Mouse (Mus musculus) heart, embryonic 15.5 days (tissue): ENCODE results near the gene Ephx1. TPM values are rescaled to one million over a fixed set of nuclear protein-coding genes. Genes with fewer than 3 reads are reported as not detected.

Source experiments
- ATAC-seq: fragments of 200-750 bp; cut with Nextera tagmentation; replicated peaks from 2 replicates; pipeline ENCODE4 v1.8.0; 2017; ENCODE audit warnings: low read depth, moderate TSS enrichment; ENCODE audit not compliant: insufficient number of reproducible peaks, insufficient read depth, low FRiP score
- H3K27ac ChIP-seq: fragments of 300-500 bp; sonication (generic); 2 replicates; pipeline ENCODE4 v1.5.1; 2015; ENCODE audit warnings: mild to moderate bottlenecking, inconsistent platforms
- H3K27me3 ChIP-seq: fragments of 300-500 bp; sonication (generic); 2 replicates; pipeline ENCODE4 v1.6.1; 2015; ENCODE audit warnings: inconsistent platforms
- H3K36me3 ChIP-seq: fragments of 300-500 bp; sonication (generic); 2 replicates; pipeline ENCODE4 v1.6.1; 2015; ENCODE audit warnings: mild to moderate bottlenecking, inconsistent platforms
- H3K4me1 ChIP-seq: fragments of 300-500 bp; sonication (generic); replicated peaks from 2 replicates; pipeline ENCODE4 v1.6.1; 2015; ENCODE audit warnings: inconsistent platforms
- H3K4me2 ChIP-seq: fragments of 300-500 bp; sonication (generic); 2 replicates; pipeline ENCODE4 v1.6.1; 2015; ENCODE audit warnings: inconsistent platforms, mild to moderate bottlenecking, moderate library complexity
- H3K4me3 ChIP-seq: fragments of 300-500 bp; sonication (generic); 2 replicates; pipeline ENCODE4 v1.5.1; 2015; ENCODE audit warnings: mild to moderate bottlenecking, inconsistent platforms
- H3K9ac ChIP-seq: fragments of 300-500 bp; sonication (generic); 2 replicates; pipeline ENCODE4 v1.6.1; 2015; ENCODE audit warnings: mild to moderate bottlenecking, inconsistent platforms
- H3K9me3 ChIP-seq: fragments of 300-500 bp; sonication (generic); replicated peaks from 2 replicates; pipeline ENCODE4 v1.6.1; 2016; ENCODE audit warnings: inconsistent platforms
- WGBS: fragments of 180-500 bp; shearing (Covaris S2); methylation state at CpG from one replicate; pipeline ENCODE4 v1.1.7; 2015; ENCODE audit warnings: mixed read lengths; 5-methylcytosine and 5-hydroxymethylcytosine counted together
- polyA plus RNA-seq: library from polyadenylated mRNA; unstranded; fragments of >200 nt; fragmentation: Nextera tagmentation; extraction: Ambion mirVana; gene quantifications from 2 replicates; pipeline ENCODE4 v1.2.1, GENCODE M21; 2015

Ephx1 gene
- polyA plus RNA-seq, 1 experiment from 2014 or later: 10.0 TPM

DNA sequence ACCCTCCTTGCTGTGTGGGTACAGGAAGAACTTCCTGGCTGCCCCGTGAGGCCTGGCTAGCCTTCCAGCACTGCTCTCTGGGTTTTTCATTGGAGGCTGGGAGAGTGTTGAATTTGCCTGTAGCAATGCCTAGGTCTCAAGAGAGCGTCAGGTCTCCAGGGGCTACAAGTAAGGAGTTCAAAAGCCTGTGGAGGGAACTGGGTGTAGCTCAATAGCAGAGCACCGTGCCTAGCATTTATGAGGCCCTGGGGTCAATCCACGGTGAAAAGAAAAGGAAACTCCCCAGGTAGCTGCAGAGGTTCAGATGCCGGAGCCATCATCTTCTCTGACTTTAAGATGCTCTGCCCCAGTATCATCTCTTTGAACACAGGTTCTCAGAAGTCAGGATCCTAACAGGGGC lies 9.1 kb downstream of the Ephx1 start:
- ATAC-seq: no peak

DNA sequence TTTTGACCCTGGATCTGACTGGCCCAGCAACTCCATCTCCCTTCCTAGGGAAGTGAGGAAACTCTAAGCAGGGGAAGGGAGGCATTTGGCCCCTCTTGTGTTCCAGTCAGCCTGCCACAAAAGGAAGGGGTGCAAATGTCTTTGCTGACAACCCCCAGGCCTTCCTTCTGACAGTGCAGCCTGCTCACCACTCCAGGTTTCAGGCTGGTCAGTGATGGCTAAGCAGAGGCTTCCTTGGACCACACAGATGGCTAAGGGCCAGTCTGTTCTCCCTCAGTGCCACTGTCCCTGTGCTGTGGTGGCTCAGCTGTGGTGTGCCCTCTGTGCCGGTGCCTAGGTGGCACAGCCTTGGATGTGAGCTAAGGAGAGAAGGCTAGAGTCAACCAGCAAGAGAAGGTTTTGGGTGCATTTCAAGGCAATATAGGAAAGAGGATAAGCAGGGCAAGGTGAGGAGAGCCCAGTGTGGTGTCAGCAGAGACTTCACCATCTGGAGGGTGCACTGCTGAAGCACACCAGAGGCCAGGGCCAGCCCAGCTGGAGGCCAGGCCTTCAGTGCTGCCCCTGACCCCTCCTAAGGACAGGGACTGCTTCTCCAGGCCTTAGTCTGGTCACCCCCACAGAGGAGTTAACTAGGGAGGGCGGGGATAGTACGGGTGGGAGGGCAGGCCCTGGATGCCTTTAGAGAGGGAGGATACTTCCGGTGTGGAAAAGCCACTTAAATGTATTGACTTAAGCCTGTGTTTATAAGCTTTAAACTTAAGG lies 10.4 kb downstream of the Ephx1 start:
- H3K36me3 ChIP-seq: no peaks in the 10 kb centered on the region
- H3K4me3 ChIP-seq: no peak overlapping the region
- ATAC-seq: no peak
- H3K4me2 ChIP-seq: no peak overlapping the region
- H3K9me3 ChIP-seq: no peaks in the 10 kb centered on the region
- no peaks in the 10 kb centered on the region for H3K27me3 ChIP-seq
- 57% methylated on average over 4 of the region's 4 CpGs for WGBS
- H3K9ac ChIP-seq: no peak overlapping the region
- H3K27ac ChIP-seq: peak overlapping the region; percentile 45
- H3K4me1 ChIP-seq: peaks cover 16% of the 10 kb centered on the region

More for the DNA sequence above, 9.1 kb downstream of the Ephx1 start:
- WGBS: 78% methylated on average over 5 of the region's 5 CpGs
- H3K4me3 ChIP-seq: no peak overlapping the region
- no peak overlapping the region for H3K27ac ChIP-seq
- H3K9me3 ChIP-seq: no peaks in the 10 kb centered on the region
- H3K9ac ChIP-seq: no peak overlapping the region
- H3K36me3 ChIP-seq: no peaks in the 10 kb centered on the region
- peaks cover 27% of the 10 kb centered on the region for H3K4me1 ChIP-seq
- no peak overlapping the region for H3K4me2 ChIP-seq
- H3K27me3 ChIP-seq: no peaks in the 10 kb centered on the region

DNA sequence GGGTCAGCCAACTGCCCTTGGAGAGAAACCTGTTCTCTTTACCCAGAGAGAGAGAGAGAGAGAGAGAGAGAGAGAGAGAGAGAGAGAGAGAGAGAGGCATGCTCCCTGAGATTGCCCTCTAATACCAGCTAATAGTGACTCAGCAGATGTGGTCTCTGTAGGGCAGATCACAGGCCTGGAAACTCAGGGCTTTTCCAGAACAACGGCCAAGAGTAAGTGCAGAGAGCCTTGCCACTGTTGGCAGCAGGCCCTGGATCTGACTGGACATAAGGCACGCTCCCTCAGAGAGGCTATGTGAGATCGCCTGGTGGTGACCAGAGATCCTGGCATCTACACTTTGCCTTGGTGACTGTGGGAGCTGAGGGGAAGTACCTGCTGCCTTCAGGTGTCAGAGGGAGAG lies 10.9 kb downstream of the Ephx1 start:
- no peaks in the 10 kb centered on the region for H3K27me3 ChIP-seq
- WGBS: 30% methylated on average over 3 of the region's 3 CpGs
- no peaks in the 10 kb centered on the region for H3K36me3 ChIP-seq
- no peak overlapping the region for H3K4me2 ChIP-seq
- peaks cover 10% of the 10 kb centered on the region for H3K4me1 ChIP-seq
- H3K4me3 ChIP-seq: no peak overlapping the region
- H3K9me3 ChIP-seq: no peaks in the 10 kb centered on the region
- no peak overlapping the region for H3K9ac ChIP-seq
- ATAC-seq: peak; percentile 75; the same call in 1 of the 2 replicates
- peak overlapping the region; percentile 45 for H3K27ac ChIP-seq

DNA sequence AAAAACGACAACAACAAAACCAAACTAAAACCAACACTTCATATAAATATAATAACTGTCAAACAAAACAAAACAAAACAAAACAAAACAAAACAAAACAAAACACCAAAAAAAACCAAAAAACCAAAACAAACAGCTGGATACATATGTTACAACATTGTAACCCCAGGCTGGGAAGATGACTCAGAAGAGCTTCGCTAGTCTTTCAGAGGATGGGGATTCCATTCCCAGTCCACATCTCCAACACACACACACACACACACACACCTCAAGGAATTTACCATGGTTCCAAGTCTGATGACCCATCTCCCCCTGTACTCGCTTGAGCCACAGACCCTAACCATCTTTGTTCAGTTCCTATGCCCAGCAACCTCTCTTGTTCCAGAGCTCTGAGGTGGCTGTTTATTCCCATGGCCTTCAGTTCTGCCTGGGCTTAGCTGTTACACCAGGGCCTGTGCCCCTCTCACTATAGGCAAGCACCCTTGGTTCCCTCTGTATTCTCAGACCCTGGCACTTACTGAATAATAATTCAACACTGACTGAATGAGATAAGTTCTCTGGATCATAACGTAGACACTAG lies 11.6 kb downstream of the Ephx1 start:
- H3K4me3 ChIP-seq: no peak overlapping the region
- H3K9ac ChIP-seq: no peak overlapping the region
- no peaks in the 10 kb centered on the region for H3K9me3 ChIP-seq
- peaks cover 10% of the 10 kb centered on the region for H3K4me1 ChIP-seq
- 78% methylated on average over 4 of the region's 4 CpGs for WGBS
- no peak overlapping the region for H3K4me2 ChIP-seq
- H3K36me3 ChIP-seq: no peaks in the 10 kb centered on the region
- 0 out of 2 replicates have a peak overlapping the region, but pooled peaks have one; percentile 45 for H3K27ac ChIP-seq
- no peaks in the 10 kb centered on the region for H3K27me3 ChIP-seq
- no peak for ATAC-seq

DNA sequence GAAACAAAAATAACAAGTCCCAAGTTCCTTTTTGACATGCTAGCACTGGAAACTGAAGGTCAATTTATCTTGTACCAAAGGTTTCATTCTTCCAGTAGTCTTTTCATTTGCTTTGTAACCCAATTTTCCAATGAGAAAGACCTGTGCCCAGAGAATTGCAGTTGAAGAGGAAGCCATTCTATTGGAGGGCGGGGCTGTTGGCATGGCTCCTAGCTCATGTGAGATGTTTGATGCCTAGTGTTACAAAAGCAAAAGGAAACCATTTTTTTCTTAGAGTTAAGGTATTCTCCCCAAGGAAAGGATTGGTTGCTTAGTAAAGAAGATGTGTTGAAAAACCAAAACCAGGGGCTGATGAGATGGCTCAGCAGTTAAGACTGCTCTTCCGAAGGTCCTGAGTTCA lies 12.4 kb downstream of the Ephx1 start:
- Histone ChIP-seq H3K36me3 (no peaks in the 10 kb centered on the region), H3K9ac (no peak overlapping the region), H3K4me1 (peaks cover 10% of the 10 kb centered on the region), H3K9me3 (no peaks in the 10 kb centered on the region), H3K27me3 (no peaks in the 10 kb centered on the region), H3K27ac (no peak overlapping the region), H3K4me2 (no peak overlapping the region), H3K4me3 (no peak overlapping the region)
- 86% methylated on average over 2 of the region's 2 CpGs for WGBS
- ATAC-seq: no peak

DNA sequence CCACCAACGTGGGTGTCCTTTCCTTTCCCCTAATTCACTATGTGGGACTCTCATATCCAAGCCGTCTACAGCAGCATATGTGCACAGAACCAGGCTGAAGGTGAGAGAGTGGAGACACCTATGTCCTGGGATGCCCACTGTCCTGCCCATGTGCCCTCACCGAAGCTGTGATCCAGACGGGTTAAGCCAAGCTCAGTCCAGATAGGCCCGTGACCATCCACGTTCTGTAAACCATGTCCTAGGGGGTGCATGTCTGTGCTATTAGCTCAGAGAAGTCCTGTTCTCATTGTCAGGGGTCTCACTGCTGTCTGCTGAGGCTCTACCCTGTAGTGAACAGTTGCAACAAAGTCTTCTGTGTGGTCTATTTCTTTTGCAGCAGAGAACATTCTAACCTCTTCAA lies 12.9 kb downstream of the Ephx1 start:
- H3K9me3 ChIP-seq: no peaks in the 10 kb centered on the region
- H3K4me2 ChIP-seq: no peak overlapping the region
- H3K36me3 ChIP-seq: no peaks in the 10 kb centered on the region
- no peak overlapping the region for H3K4me3 ChIP-seq
- no peaks in the 10 kb centered on the region for H3K27me3 ChIP-seq
- WGBS: 81% methylated on average over 6 of the region's 6 CpGs
- peaks cover 10% of the 10 kb centered on the region for H3K4me1 ChIP-seq
- no peak overlapping the region for H3K27ac ChIP-seq
- no peak for ATAC-seq
- no peak overlapping the region for H3K9ac ChIP-seq

DNA sequence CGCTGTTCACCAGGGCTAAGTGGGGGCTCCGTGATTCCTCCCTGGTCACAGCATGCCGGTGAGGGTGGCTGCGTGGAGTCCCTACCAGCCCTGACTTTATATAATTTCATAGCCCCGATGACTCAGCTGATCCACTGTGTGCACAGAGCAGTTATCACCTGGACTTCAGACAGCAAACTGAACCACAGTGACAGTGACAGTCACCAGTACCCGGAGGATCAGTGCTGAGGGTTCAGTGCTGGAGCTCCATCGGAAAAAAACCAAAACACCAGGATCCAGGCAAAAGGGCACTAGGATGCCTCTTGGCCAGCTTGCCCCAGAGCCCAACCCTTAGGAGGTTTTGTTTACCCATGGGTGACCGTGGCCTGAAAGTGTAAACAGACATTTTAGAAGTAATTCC lies 15.4 kb downstream of the Ephx1 start:
- H3K36me3 ChIP-seq: no peaks in the 10 kb centered on the region
- H3K4me1 ChIP-seq: peaks cover 11% of the 10 kb centered on the region
- no peaks in the 10 kb centered on the region for H3K9me3 ChIP-seq
- ATAC-seq: no peak
- H3K4me3 ChIP-seq: no peak overlapping the region
- H3K9ac ChIP-seq: no peak overlapping the region
- no peak overlapping the region for H3K4me2 ChIP-seq
- H3K27ac ChIP-seq: no peak overlapping the region
- WGBS: 73% methylated on average over 8 of the region's 8 CpGs
- no peaks in the 10 kb centered on the region for H3K27me3 ChIP-seq

DNA sequence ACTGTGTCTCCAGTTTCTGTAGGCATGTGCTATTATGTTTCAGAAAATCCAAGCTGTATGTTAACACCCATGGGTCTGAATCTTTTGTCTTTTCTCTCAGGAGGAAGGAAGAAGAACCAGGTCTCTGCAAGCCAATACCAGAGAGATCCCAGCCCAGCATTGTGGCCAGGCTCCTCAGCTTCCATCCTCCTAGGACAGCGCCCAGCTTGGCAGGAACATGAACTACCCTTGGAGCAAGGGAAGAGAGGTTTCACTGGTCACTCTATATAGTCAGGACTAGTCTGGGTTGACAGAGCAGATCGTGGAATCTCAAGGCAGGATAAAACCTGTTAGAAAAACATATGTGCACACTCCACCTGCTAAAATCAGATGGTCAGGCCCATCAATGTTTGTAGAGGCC lies 16.9 kb downstream of the Ephx1 start:
- 71% methylated on average over 2 of the region's 2 CpGs for WGBS
- no peak for ATAC-seq

DNA sequence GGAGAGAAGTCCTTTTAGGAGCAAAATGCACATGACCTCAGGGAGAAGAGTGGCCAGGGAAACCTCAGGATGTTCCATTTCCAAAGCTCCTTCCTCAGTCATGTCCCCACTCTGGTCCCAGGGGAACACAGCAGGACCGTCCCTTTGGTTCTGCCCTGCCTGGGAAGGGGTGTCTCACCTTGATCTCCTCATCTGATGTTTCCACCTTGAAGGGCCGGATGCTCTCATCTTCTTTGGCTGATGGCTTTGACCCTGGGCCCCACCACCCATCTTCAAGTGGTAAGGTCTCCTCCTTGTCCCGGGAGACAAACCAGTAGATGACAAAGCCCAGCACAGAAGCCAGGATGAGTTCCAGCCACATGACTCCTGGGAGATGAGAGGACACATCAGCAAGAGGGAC lies 19.1 kb downstream of the Ephx1 start:
- no peaks in the 10 kb centered on the region for H3K27me3 ChIP-seq
- no peak for ATAC-seq
- H3K4me3 ChIP-seq: no peak overlapping the region
- H3K9me3 ChIP-seq: no peaks in the 10 kb centered on the region
- 82% methylated on average over 3 of the region's 3 CpGs for WGBS
- no peaks in the 10 kb centered on the region for H3K36me3 ChIP-seq
- no peak overlapping the region for H3K4me2 ChIP-seq
- H3K27ac ChIP-seq: no peak overlapping the region
- H3K4me1 ChIP-seq: peaks cover 4% of the 10 kb centered on the region; the same call in 1 of the 2 replicates
- no peak overlapping the region for H3K9ac ChIP-seq

More for the DNA sequence above, 16.9 kb downstream of the Ephx1 start:
- no peak overlapping the region for H3K27ac ChIP-seq
- no peaks in the 10 kb centered on the region for H3K9me3 ChIP-seq
- no peak overlapping the region for H3K4me3 ChIP-seq
- H3K36me3 ChIP-seq: no peaks in the 10 kb centered on the region
- no peak overlapping the region for H3K9ac ChIP-seq
- H3K4me2 ChIP-seq: no peak overlapping the region
- no peaks in the 10 kb centered on the region for H3K27me3 ChIP-seq
- H3K4me1 ChIP-seq: peaks cover 4% of the 10 kb centered on the region; the same call in 1 of the 2 replicates

DNA sequence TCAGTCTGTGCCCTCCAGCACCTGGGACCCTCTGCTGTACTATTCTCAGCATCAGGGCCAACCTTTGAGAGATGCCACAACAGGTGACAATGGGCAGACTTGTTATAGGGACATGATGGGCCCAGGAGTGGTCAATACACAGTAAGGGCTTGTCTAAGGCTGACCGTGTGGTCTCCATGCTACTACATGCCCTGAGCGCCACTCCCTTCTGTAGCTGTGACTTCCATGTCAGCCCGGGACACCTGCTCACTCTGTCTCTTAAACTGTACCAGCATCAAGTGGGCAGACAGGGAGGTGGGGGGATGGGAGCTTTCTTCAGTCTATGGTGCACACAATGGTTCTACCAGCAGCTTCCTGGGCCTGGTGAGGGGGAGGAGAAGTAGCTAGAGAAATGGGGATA lies 19.5 kb downstream of the Ephx1 start:
- Histone ChIP-seq H3K36me3 (no peaks in the 10 kb centered on the region), H3K27ac (no peak overlapping the region)
- 85% methylated on average over 3 of the region's 3 CpGs for WGBS

DNA sequence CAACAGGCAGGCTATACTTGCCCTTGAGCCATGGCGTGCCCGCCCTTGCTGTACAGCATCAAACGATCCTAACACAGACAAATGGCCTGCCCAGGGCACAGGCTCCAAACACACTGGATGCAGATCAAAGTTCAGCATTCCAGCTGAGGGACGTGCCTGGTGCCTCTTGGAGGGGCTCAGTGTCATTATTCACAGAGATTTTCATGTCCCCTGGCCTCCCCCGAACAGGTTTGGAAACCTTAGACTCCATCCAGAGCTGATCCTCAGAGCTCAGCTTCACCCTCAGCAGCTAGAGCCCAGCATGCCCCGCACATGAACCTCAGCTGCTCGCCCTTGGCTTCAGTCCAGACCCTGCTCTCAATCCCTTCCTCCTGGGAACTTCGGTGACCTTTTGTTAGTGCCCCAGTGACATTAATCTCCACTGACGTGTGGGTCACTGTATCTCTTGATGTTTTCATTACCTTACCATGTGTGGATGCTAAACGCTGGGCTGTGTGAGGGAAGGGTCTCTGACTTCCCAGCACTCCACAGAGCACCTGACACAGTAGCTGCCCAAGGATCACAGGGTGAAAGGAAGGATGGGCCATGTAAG lies 20.1 kb downstream of the Ephx1 start:
- Histone ChIP-seq H3K9ac (no peak overlapping the region), H3K4me2 (no peak overlapping the region), H3K9me3 (no peaks in the 10 kb centered on the region), H3K36me3 (no peaks in the 10 kb centered on the region), H3K27me3 (no peaks in the 10 kb centered on the region), H3K4me1 (peaks cover 4% of the 10 kb centered on the region; the same call in 1 of the 2 replicates), H3K4me3 (no peak overlapping the region), H3K27ac (no peak overlapping the region)
- peak; percentile 31; the same call in 1 of the 2 replicates for ATAC-seq
- WGBS: 38% methylated on average over 10 of the region's 10 CpGs

More for the DNA sequence above, 19.5 kb downstream of the Ephx1 start:
- Histone ChIP-seq H3K4me1 (peaks cover 4% of the 10 kb centered on the region; the same call in 1 of the 2 replicates), H3K9ac (no peak overlapping the region), H3K27me3 (no peaks in the 10 kb centered on the region), H3K9me3 (no peaks in the 10 kb centered on the region), H3K4me3 (no peak overlapping the region), H3K4me2 (no peak overlapping the region)
- ATAC-seq: no peak
